Mouse (Mus musculus): Measurements from ENCODE around the gene Cbx3. TPM values are rescaled to one million over a fixed set of nuclear protein-coding genes. Genes with fewer than 3 reads are reported as not detected.

The Cbx3 gene
- total and polyA plus RNA-seq, 3 experiments = 145 to 300 (median 258) TPM

DNA sequence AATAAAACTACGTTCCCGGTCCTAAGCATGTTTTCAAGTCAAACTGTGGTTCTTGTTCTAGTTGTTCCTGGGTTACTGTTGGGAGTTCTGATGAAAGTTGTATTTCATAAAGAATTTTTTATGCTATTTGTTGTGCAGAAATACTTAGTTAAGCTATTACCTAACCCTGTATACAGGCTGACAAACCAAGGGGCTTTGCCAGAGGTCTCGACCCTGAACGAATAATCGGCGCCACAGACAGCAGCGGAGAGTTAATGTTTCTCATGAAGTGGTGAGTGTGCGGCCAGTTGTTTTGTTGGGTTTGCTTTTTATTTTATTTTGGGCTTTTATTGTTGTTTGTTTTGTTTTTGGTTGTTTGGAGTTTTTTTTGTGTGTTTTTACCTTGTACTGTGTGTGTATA is 11.4 kb downstream of the Cbx3 start:
- H3K4me2 ChIP-seq (ENCODE audit: insufficient read depth, low read depth, poor library complexity, severe bottlenecking) = no peak overlapping the region
- no peaks in the 10 kb centered on the region for H3K27me3 ChIP-seq (replicated peaks)
- H3K4me3 ChIP-seq (replicated peaks in 1 of 3; ENCODE audit: low read depth in 2 of 3, low read length in 2 of 3, poor library complexity in 1 of 3) = no peak overlapping the region
- dilution Hi-C loops (cut with MboI; ENCODE audit: extremely low pct_ligation_motif_present, extremely low pct_unique_long_range_greater_than_20kb, low sequenced_read_pairs) = no loop called here
- 0 out of 4 replicates have a peak, but pooled peaks cover 0 to 2% of the 10 kb centered on the region in 2 experiments for H3K4me1 ChIP-seq (ENCODE audit: control insufficient read depth in 1 of 2, insufficient read depth in 2 of 2)
- no peak overlapping the region for H3K27ac ChIP-seq (ENCODE audit: insufficient read depth, low read depth)
- H3K36me3 ChIP-seq (replicated peaks in 1 of 2; ENCODE audit: control insufficient read depth in 1 of 2, insufficient read depth in 1 of 2, low read length in 1 of 2) = peaks cover 38 to 61% of the 10 kb centered on the region in 2 experiments
- DNase-seq (ENCODE audit: extremely low read depth) = no peak
- no peaks in the 10 kb centered on the region for H3K9me3 ChIP-seq (replicated peaks; ENCODE audit: low read length)
- in situ Hi-C loops (cut with MboI; ENCODE audit: low pct_ligation_motif_present, low pct_unique_long_range_greater_than_20kb, low sequenced_read_pairs) = no loop called here
- peaks cover 15% of the 10 kb centered on the region for H3K79me2 ChIP-seq (replicated peaks; ENCODE audit: control insufficient read depth, extremely low read depth, insufficient read depth, poor library complexity, severe bottlenecking)
- H3K9ac ChIP-seq (ENCODE audit: insufficient read depth, low read depth) = no peak overlapping the region
- TF ChIP-seq SIN3A (IDR thresholded peaks at IDR 0.05; ENCODE audit: low read length) (no peak), POLR2AphosphoS2 (IDR thresholded peaks at IDR 0.05; ENCODE audit: low read depth, low read length) (no peak), USF1 (IDR thresholded peaks at IDR 0.05; ENCODE audit: low read depth, low read length) (no peak), ZKSCAN1 (IDR thresholded peaks at IDR 0.05; ENCODE audit: borderline replicate concordance, low read depth, low read length) (no peak), CHD2 (IDR thresholded peaks at IDR 0.05; ENCODE audit: low read length) (no peak), EP300 (IDR thresholded peaks at IDR 0.05; ENCODE audit: low read length) (no peak), ELF1 (IDR thresholded peaks at IDR 0.05; ENCODE audit: low read depth, low read length) (no peak), NELFE (IDR thresholded peaks at IDR 0.05; ENCODE audit: low read depth, low read length) (no peak), MYC (IDR thresholded peaks at IDR 0.05; ENCODE audit: low read depth, low read length) (no peak), RCOR1 (conservative IDR thresholded peaks at IDR 0.05; ENCODE audit: low read depth, low read length) (no peak), UBTF (IDR thresholded peaks at IDR 0.05; ENCODE audit: low read depth, low read length) (no peak), CTCF (conservative IDR thresholded peaks at IDR 0.05 in 1 of 2, IDR thresholded peaks at IDR 0.05 in 1 of 2; ENCODE audit: low read depth in 2 of 2, low read length in 2 of 2) (no peak), MXI1 (IDR thresholded peaks at IDR 0.05; ENCODE audit: low read depth, low read length) (no peak), TBP (conservative IDR thresholded peaks at IDR 0.05; ENCODE audit: low read depth, low read length) (no peak), MEF2A (IDR thresholded peaks at IDR 0.05; ENCODE audit: borderline replicate concordance, low read depth, low read length) (no peak), SMC3 (IDR thresholded peaks at IDR 0.05; ENCODE audit: low read depth, low read length) (no peak), ETS1 (conservative IDR thresholded peaks at IDR 0.05; ENCODE audit: low read depth, low read length) (no peak)

DNA sequence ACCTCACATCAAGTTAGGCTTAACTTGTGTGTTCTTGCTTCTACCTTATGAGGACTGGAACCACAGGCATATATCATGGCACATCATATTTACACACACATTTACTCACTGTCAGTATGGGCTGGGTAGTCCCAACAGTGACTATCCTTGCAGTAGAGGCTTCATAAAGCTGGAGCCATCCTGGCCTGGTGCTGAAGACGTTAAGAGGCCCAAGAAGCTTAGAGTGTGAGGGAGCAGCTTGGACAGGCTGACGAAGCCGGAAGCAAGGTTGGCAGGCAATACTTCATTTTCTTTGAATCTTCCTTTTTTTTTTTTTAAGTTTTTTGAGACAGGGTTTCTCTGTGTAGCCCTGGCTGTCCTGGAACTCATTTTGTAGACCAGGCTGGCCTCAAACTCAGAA is 13.7 kb downstream of the Cbx3 start:
- dilution Hi-C loops (cut with MboI; ENCODE audit: extremely low pct_ligation_motif_present, extremely low pct_unique_long_range_greater_than_20kb, low sequenced_read_pairs) (no loop called here), in situ Hi-C loops (cut with MboI; ENCODE audit: low pct_ligation_motif_present, low pct_unique_long_range_greater_than_20kb, low sequenced_read_pairs) (no loop called here)
- no peak for TF ChIP-seq ZC3H11A (IDR thresholded peaks at IDR 0.05; ENCODE audit: low read depth, low read length)
- TF ChIP-seq SIN3A (IDR thresholded peaks at IDR 0.05; ENCODE audit: low read length) = no peak
- no peak for TF ChIP-seq HCFC1 (IDR thresholded peaks at IDR 0.05; ENCODE audit: low read depth, low read length)
- no peak for TF ChIP-seq USF2 (conservative IDR thresholded peaks at IDR 0.05; ENCODE audit: low read depth, low read length)
- no peak for TF ChIP-seq JUN (IDR thresholded peaks at IDR 0.05; ENCODE audit: insufficient read depth, low read depth, low read length)
- TF ChIP-seq ZNF384 (IDR thresholded peaks at IDR 0.05; ENCODE audit: low read depth, low read length) = no peak
- TF ChIP-seq IRF4 (IDR thresholded peaks at IDR 0.05; ENCODE audit: low read depth, low read length) = no peak
- no peak for TF ChIP-seq MXI1 (IDR thresholded peaks at IDR 0.05; ENCODE audit: low read depth, low read length)
- TF ChIP-seq ETS1 (conservative IDR thresholded peaks at IDR 0.05; ENCODE audit: low read depth, low read length) = no peak
- no peak for TF ChIP-seq POLR2A (IDR thresholded peaks at IDR 0.05; ENCODE audit: low read depth, low read length)
- no peak for TF ChIP-seq RCOR1 (conservative IDR thresholded peaks at IDR 0.05; ENCODE audit: low read depth, low read length)
- TF ChIP-seq CHD1 (IDR thresholded peaks at IDR 0.05; ENCODE audit: low read depth, low read length) = no peak
- TF ChIP-seq POLR2AphosphoS2 (IDR thresholded peaks at IDR 0.05; ENCODE audit: low read depth, low read length) = no peak
- TF ChIP-seq TCF12 (IDR thresholded peaks at IDR 0.05; ENCODE audit: low read depth, low read length) = no peak
- Histone ChIP-seq H3K4me3 (replicated peaks in 1 of 3; ENCODE audit: low read depth in 2 of 3, low read length in 2 of 3, poor library complexity in 1 of 3) (no peak overlapping the region), H3K9ac (ENCODE audit: insufficient read depth, low read depth) (no peak overlapping the region), H3K27me3 (replicated peaks) (no peaks in the 10 kb centered on the region), H3K9me3 (replicated peaks; ENCODE audit: low read length) (peaks cover 4% of the 10 kb centered on the region), H3K4me1 (ENCODE audit: control insufficient read depth in 1 of 2, insufficient read depth in 2 of 2) (0 out of 4 replicates have a peak, but pooled peaks cover 0 to under 1% of the 10 kb centered on the region in 2 experiments), H3K36me3 (replicated peaks in 1 of 2; ENCODE audit: control insufficient read depth in 1 of 2, insufficient read depth in 1 of 2, low read length in 1 of 2) (peaks cover 29 to 41% of the 10 kb centered on the region in 2 experiments), H3K79me2 (replicated peaks; ENCODE audit: control insufficient read depth, extremely low read depth, insufficient read depth, poor library complexity, severe bottlenecking) (peaks cover 5% of the 10 kb centered on the region; the same call in 1 of the 2 replicates), H3K27ac (ENCODE audit: insufficient read depth, low read depth) (no peak overlapping the region), H3K4me2 (ENCODE audit: insufficient read depth, low read depth, poor library complexity, severe bottlenecking) (no peak overlapping the region)
- DNase-seq (ENCODE audit: extremely low read depth) = no peak

Measured in CH12.LX (cell line).